Mouse (Mus musculus) midbrain, embryonic 14.5 days (tissue): ENCODE measurements around the gene Mvd. TPM values are rescaled to one million over a fixed set of nuclear protein-coding genes. Genes with fewer than 3 reads are reported as not detected.

Experiments
- ATAC-seq: fragments of 200-750 bp; cut with Nextera tagmentation; 2 replicates; pipeline ENCODE4 v1.8.0; 2017; ENCODE audit warnings: moderate number of reproducible peaks, moderate library complexity; ENCODE audit not compliant: low FRiP score, low TSS enrichment
- DNase-seq: peaks from one replicate; pipeline ENCODE4 v3.0.0-alpha.2; 2015
- H3K27ac ChIP-seq: fragments of 300-500 bp; sonication (generic); replicated peaks from 2 replicates; pipeline ENCODE4 v1.5.1; 2014; ENCODE audit warnings: mild to moderate bottlenecking, low read depth, low read length, moderate library complexity
- H3K27me3 ChIP-seq: fragments of 300-500 bp; sonication (generic); 2 replicates; pipeline ENCODE4 v1.6.1; 2014; ENCODE audit warnings: low read length, control low read depth, mixed read lengths; ENCODE audit not compliant: control insufficient read depth, insufficient read depth
- H3K36me3 ChIP-seq: fragments of 300-500 bp; sonication (generic); 2 replicates; pipeline ENCODE4 v1.6.1; 2014; ENCODE audit warnings: low read length, control low read depth; ENCODE audit not compliant: control insufficient read depth, insufficient read depth
- H3K4me1 ChIP-seq: fragments of 300-500 bp; sonication (generic); 2 replicates; pipeline ENCODE4 v1.6.1; 2014; ENCODE audit warnings: mild to moderate bottlenecking, antibody characterized with exemption, low read length, control low read depth; ENCODE audit not compliant: control insufficient read depth, insufficient read depth
- H3K4me2 ChIP-seq: fragments of 300-500 bp; sonication (generic); 2 replicates; pipeline ENCODE4 v1.6.1; 2014; ENCODE audit warnings: mild to moderate bottlenecking, low read length, moderate library complexity
- H3K4me3 ChIP-seq: fragments of 300-500 bp; sonication (generic); replicated peaks from 2 replicates; pipeline ENCODE4 v1.5.1; 2014; ENCODE audit warnings: low read depth, low read length
- H3K9ac ChIP-seq: fragments of 300-500 bp; sonication (generic); replicated peaks from 2 replicates; pipeline ENCODE4 v1.6.1; 2014; ENCODE audit warnings: mild to moderate bottlenecking, low read length, moderate library complexity
- H3K9me3 ChIP-seq: fragments of 300-500 bp; sonication (generic); 2 replicates; pipeline ENCODE4 v1.6.1; 2016; ENCODE audit warnings: low read length, control low read depth, mixed read lengths; ENCODE audit not compliant: control insufficient read depth
- WGBS: fragments of 180-500 bp; shearing (Covaris S2); extraction: QIAGEN DNeasy Blood & Tissue Kit; methylation state at CpG from one replicate; pipeline ENCODE4 v1.1.7; 2014; 5-methylcytosine and 5-hydroxymethylcytosine counted together
- polyA plus RNA-seq: library from polyadenylated mRNA; unstranded; fragments of >200 nt; fragmentation: Nextera tagmentation; extraction: Ambion mirVana; gene quantifications from 2 replicates; pipeline ENCODE4 v1.2.1, GENCODE M21; 2014

Mvd gene
- polyA plus RNA-seq, 1 experiment from 2014 or later: 47.1 TPM

GRCm38 (mm10) chr8:122423659-122424058, 19.6 kb downstream of the Mvd start:
- no peaks in the 10 kb centered on the region for H3K9me3 ChIP-seq
- no peak overlapping the region for H3K27ac ChIP-seq
- H3K9ac ChIP-seq: no peak overlapping the region
- H3K4me1 ChIP-seq: no peaks in the 10 kb centered on the region
- H3K36me3 ChIP-seq: peaks cover 6% of the 10 kb centered on the region
- ATAC-seq (no peak), DNase-seq (no peak)
- H3K4me2 ChIP-seq: no peak overlapping the region
- 61% methylated on average over 5 of the region's 5 CpGs for WGBS
- H3K27me3 ChIP-seq: no peaks in the 10 kb centered on the region
- H3K4me3 ChIP-seq: no peak overlapping the region

GRCm38 (mm10) chr8:122423217-122423616, 20.0 kb downstream of the Mvd start:
- Histone ChIP-seq H3K9ac (no peak overlapping the region), H3K4me3 (no peak overlapping the region), H3K27ac (no peak overlapping the region), H3K4me2 (no peak overlapping the region), H3K4me1 (no peaks in the 10 kb centered on the region), H3K36me3 (peaks cover 10% of the 10 kb centered on the region), H3K9me3 (no peaks in the 10 kb centered on the region), H3K27me3 (no peaks in the 10 kb centered on the region)
- DNase-seq: no peak
- 85% methylated on average over 24 of the region's 24 CpGs for WGBS
- no peak for ATAC-seq

GRCm38 (mm10) chr8:122421376-122422070, 21.7 kb downstream of the Mvd start, which contains the start of gene Il17c:
TSS of gene Il17c (plus strand) at chr8:122422020.
- Histone ChIP-seq H3K27me3 (no peaks in the 10 kb centered on the region), H3K9me3 (no peaks in the 10 kb centered on the region), H3K4me3 (no peak within 1 kb of the TSS), H3K36me3 (peaks cover 26% of the 10 kb centered on the region), H3K4me1 (no peaks in the 10 kb centered on the region), H3K9ac (no peak within 1 kb of the TSS), H3K27ac (no peak within 1 kb of the TSS), H3K4me2 (no peak within 1 kb of the TSS)
- DNase-seq (no peak), ATAC-seq (no peak)
- 84% methylated on average over 14 of the region's 14 CpGs for WGBS

- DNase-seq (no peak), ATAC-seq (no peak)
- no peak overlapping the region for H3K27ac ChIP-seq
- peaks cover 40% of the 10 kb centered on the region for H3K36me3 ChIP-seq
- 66% methylated on average over 9 of the region's 9 CpGs for whole genome bisulfite sequencing
- no peak overlapping the region for H3K4me2 ChIP-seq
- H3K4me3 ChIP-seq: no peak overlapping the region
- H3K9ac ChIP-seq: no peak overlapping the region
- no peaks in the 10 kb centered on the region for H3K27me3 ChIP-seq
- H3K4me1 ChIP-seq: no peaks in the 10 kb centered on the region
- no peaks in the 10 kb centered on the region for H3K9me3 ChIP-seq
These were observed 23.2 kb downstream of the Mvd start for GRCm38 (mm10) chr8:122419881-122420555.

GRCm38 (mm10) chr8:122415554-122415953, 27.7 kb downstream of the Mvd start:
- H3K9ac ChIP-seq: no peak overlapping the region
- no peak for ATAC-seq
- H3K36me3 ChIP-seq: peaks cover 85% of the 10 kb centered on the region
- H3K4me2 ChIP-seq: no peak overlapping the region
- no peaks in the 10 kb centered on the region for H3K27me3 ChIP-seq
- no peaks in the 10 kb centered on the region for H3K4me1 ChIP-seq
- H3K4me3 ChIP-seq: no peak overlapping the region
- no peak overlapping the region for H3K27ac ChIP-seq
- no peak for DNase-seq
- H3K9me3 ChIP-seq: no peaks in the 10 kb centered on the region
- WGBS: 90% methylated on average over 6 of the region's 6 CpGs

- peaks cover 97% of the 10 kb centered on the region for H3K36me3 ChIP-seq
- no peaks in the 10 kb centered on the region for H3K9me3 ChIP-seq
- DNase-seq: no peak
- WGBS: 91% methylated on average over 9 of the region's 9 CpGs
- no peak overlapping the region for H3K4me3 ChIP-seq
- no peak overlapping the region for H3K9ac ChIP-seq
- ATAC-seq: no peak
- H3K4me1 ChIP-seq: no peaks in the 10 kb centered on the region
- no peak overlapping the region for H3K27ac ChIP-seq
- no peak overlapping the region for H3K4me2 ChIP-seq
- H3K27me3 ChIP-seq: no peaks in the 10 kb centered on the region
These were observed 28.9 kb downstream of the Mvd start for GRCm38 (mm10) chr8:122414311-122414710.

GRCm38 (mm10) chr8:122407678-122408077, 35.5 kb downstream of the Mvd start:
- Histone ChIP-seq H3K9me3 (no peaks in the 10 kb centered on the region), H3K4me1 (no peaks in the 10 kb centered on the region), H3K9ac (no peak overlapping the region), H3K27ac (no peak overlapping the region), H3K27me3 (no peaks in the 10 kb centered on the region), H3K4me3 (no peak overlapping the region), H3K36me3 (peaks cover 99% of the 10 kb centered on the region), H3K4me2 (no peak overlapping the region)
- no peak for DNase-seq
- no peak for ATAC-seq
- 94% methylated on average over 7 of the region's 7 CpGs for WGBS

- peaks cover 99% of the 10 kb centered on the region for H3K36me3 ChIP-seq
- no peak for ATAC-seq
- WGBS: 95% methylated on average over 9 of the region's 9 CpGs
These were observed 37.9 kb downstream of the Mvd start for GRCm38 (mm10) chr8:122405146-122405805.

More at GRCm38 (mm10) chr8:122405146-122405805, 37.9 kb downstream of the Mvd start:
- DNase-seq: no peak
- Histone ChIP-seq H3K9ac (no peak overlapping the region), H3K9me3 (no peaks in the 10 kb centered on the region), H3K27me3 (no peaks in the 10 kb centered on the region), H3K4me2 (no peak overlapping the region), H3K4me3 (no peak overlapping the region), H3K4me1 (no peaks in the 10 kb centered on the region), H3K27ac (no peak overlapping the region)
